Mouse (Mus musculus): ENCODE results near the gene Synm.

DNA sequence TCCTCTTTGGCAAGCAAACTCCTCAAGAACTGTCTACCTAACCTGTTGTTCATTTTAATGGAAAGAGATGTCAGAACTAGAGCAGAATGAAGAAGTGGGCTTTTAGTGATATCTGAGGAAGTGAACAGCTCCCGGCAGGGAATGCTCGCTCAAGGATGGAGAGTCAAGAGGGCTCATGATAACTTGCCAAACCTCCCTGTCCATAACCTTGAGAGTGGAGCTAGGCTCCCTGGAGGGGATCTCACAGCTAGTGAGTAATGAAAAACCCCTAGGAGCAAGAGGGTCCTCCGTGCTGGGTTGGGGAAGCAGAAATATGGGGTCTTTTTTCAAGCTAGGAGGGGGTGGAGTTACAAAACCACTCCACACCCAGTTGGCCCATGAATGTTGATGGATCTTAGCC, 4.1 kb upstream of the Synm start:
- TF ChIP-seq CTCF (IDR thresholded peaks at IDR 0.05; ENCODE audit: control insufficient read depth, insufficient read depth, low read length) (no peak), POLR2A (IDR thresholded peaks at IDR 0.05; ENCODE audit: borderline replicate concordance, control insufficient read depth, low read depth, low read length) (no peak)
